Mouse (Mus musculus) c-Kit-positive CD71-positive TER-119-positive erythroid progenitor cells, embryonic 14.5 days (primary cell): ENCODE results near the gene Bbs1.
"Not testable (repeated sequence)": the region's sequence is repeated elsewhere in the genome, so short reads cannot be mapped to it uniquely, and the experiment has no call there.

ENCODE experiments used
- DNase-seq: peaks from one replicate; pipeline ENCODE4 v3.0.0-alpha.2; 2013; ENCODE audit warnings: low spot score

The Bbs1 gene

GRCm38 (mm10) chr19:4905979-4906794, at the start of gene Bbs1:
Gene Bbs1 (minus strand): TSS chr19:4906628.
- DNase-seq: peak; percentile 82

DNA sequence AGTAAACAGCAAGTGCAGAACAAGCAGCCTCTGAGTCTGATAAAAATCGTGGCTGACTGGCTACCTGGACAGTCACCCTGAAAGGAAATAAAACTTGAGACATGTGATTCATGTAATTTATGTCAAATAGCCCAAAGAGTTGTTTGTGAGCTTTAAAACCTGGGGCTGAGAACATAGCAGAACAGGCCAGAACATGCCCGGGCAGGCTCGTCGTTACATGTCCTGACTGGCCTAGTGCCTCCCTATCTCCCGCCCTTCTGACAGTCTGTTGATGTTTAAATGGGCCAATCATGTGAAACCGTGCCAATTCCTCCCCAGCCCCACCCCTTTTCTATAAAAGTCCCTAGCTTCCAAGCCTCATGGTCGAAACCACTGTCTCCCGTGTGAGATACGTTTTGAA, 42.2 kb upstream of the Bbs1 start:
- not testable (repeated sequence) for DNase-seq

DNA sequence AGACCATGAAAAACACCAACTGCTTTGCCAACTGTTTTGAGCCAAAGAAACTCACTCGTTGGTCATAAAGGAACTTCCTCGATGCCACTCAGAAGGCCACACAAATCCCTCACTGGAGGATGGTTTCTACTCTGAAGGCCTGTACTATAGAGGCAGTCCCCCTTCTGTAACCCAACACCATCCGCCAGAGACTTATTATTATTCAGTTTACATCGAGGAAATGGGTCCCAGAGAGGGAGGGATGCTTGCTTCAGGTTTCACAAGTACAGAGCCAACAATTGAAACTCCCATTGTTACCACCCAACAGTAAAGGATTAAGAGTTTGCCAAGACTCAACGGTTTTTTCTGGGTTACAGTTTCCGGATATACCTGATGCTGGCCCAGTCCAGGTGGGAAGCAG, 39.1 kb upstream of the Bbs1 start:
- DNase-seq: no peak

GRCm38 (mm10) chr19:4943253-4943588, 36.8 kb upstream of the Bbs1 start:
- DNase-seq: no peak

DNA sequence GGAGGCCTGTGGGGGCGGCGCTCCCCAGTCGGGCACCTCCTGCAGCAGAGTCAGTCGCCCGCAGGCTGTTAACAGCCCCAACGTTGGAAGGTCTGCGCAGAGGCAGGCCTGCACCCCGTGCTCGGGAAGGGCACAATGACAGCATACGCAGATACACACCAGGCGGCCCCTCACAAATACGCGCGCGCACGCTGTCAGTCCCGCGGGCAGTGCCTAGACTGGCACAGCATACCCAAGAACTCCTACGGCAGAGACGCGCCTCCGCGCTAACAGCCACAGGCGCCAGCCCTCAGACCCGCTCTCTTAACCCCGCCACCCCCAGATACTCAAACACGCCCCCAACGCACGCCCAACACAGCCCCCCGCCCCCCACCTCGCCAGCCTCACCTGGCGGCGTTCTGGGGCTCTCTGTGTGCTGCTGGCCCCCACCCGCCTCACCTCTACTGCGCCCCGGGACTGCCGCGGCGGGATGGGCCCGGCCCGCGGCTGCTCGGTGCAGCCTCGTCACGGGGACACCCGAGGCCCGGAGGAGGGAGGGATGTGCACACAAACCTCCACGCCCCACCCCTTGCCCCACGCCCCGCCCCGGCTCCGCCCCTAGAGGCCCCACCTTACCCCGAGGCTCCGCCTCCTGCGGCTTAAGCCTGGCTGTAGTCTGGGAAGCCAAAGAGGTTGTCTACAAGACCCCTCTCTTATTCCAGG, 36.3 kb upstream of the Bbs1 start, which contains the start of gene Peli3:
Gene Peli3, minus strand, starts transcription at position 577 of the 702 bp plus-strand sequence.
- DNase-seq: peak; percentile 63

DNA sequence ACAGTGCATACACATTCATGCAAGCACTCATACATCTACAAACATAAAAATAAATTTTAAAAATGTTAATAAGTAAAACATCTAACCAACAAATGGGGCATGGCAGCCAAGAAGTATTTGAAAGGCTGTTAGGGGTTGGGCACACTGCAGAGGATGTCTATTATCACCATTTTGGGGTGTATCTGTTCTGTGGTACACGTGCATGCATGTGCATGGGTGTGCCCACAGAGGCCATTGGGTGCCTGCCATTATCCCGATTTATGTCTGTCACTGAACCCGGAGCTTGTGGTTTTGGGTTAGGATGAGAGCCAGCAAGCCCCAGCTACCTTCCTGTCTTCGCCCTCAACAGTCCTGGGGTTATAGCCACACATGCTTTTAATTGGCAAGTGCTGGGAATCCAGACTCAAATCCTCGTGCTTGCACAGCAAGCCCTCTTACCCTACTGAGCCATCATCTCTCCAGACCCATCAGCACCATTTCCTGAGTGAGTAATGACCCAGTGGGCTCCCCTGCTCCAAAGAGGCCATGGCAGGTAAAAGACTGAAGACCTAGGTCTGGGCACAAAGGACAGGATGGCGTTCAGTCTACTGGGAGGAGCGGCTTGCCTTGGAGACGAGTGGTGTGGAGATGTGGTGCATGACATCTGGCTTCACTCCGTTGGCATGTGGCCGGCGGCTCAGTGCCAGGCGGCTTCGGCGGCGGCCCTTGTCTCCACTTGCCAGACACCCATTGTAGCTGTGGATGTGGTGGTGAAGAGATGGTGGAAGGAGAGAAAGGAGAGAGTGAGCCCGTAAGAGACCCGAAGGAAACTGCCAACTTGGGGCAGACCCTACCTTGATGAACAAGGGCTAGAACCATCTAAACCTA, 31.2 kb upstream of the Bbs1 start:
- no peak for DNase-seq

- DNase-seq: no peak
These were observed 30.5 kb upstream of the Bbs1 start for GRCm38 (mm10) chr19:4936896-4937295.

- no peak for DNase-seq
These were observed 22.4 kb upstream of the Bbs1 start for GRCm38 (mm10) chr19:4928781-4929180.

- peak; percentile 98 for DNase-seq
These were observed 21.6 kb upstream of the Bbs1 start, which contains the start of gene Dpp3 for GRCm38 (mm10) chr19:4927904-4928531. Gene Dpp3 (minus strand): TSS chr19:4928287.

- no peak for DNase-seq
These were observed 18.9 kb upstream of the Bbs1 start for GRCm38 (mm10) chr19:4925121-4925860.

GRCm38 (mm10) chr19:4919652-4920051, 13.2 kb upstream of the Bbs1 start:
- no peak for DNase-seq

GRCm38 (mm10) chr19:4916827-4917226, 10.4 kb upstream of the Bbs1 start:
- DNase-seq: no peak

DNA sequence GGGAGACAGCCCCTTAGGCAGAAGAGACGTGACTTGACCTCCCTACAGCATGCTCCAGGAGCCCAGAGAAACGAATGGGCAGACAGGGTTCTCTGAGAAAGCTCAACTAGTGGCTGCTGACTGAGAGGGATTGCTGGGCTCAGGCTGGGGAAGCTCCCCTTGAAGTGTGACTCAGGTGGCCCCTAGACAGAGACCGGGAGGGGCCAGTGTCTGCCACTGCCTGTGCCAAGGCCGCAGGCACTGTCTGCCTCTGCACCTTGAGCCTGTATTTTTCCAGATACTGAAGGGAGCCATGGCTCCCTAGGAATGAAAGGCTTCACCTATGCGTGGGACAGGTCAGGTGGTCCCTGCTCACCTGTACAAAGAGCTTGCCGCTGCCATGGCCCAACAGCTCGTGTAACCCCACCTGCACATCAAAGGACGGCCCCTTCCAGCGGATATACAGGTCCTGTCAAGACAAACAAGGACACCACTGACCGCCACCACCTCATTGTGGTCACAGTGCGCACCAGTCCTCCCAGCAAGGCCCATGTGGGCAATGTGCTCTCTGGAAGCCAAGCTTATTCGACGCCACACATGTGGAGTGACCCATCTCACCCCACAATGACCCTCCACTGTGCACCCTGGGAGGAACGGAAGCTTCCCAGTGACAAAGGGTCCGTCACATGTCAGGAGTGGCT, 9.6 kb upstream of the Bbs1 start:
- DNase-seq: no peak

GRCm38 (mm10) chr19:4909376-4909775, 2.9 kb upstream of the Bbs1 start:
- no peak for DNase-seq

GRCm38 (mm10) chr19:4908107-4908506, 1.7 kb upstream of the Bbs1 start:
- peak; percentile 60 for DNase-seq

- no peak for DNase-seq
These were observed 6.5 kb downstream of the Bbs1 start for GRCm38 (mm10) chr19:4899888-4900287.

DNA sequence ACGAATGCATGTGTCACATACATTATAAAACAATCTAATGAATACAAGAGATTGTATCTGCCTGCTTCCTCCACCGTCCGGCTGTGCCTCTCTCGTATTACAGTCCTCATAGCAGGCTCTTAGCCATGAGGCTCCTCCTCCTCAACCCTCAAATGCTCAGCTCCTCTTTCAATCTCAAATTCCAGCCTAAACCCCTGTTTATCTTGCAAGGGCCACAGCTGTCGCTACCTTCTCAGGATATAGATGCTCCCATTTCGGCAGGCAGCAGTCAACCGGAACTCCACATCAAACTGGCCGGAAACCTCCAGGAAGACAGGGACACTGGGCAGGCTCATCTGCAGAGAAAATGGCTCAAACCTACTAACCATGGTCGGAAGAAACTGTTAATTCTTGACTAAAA, 7.5 kb downstream of the Bbs1 start:
- DNase-seq: no peak

DNA sequence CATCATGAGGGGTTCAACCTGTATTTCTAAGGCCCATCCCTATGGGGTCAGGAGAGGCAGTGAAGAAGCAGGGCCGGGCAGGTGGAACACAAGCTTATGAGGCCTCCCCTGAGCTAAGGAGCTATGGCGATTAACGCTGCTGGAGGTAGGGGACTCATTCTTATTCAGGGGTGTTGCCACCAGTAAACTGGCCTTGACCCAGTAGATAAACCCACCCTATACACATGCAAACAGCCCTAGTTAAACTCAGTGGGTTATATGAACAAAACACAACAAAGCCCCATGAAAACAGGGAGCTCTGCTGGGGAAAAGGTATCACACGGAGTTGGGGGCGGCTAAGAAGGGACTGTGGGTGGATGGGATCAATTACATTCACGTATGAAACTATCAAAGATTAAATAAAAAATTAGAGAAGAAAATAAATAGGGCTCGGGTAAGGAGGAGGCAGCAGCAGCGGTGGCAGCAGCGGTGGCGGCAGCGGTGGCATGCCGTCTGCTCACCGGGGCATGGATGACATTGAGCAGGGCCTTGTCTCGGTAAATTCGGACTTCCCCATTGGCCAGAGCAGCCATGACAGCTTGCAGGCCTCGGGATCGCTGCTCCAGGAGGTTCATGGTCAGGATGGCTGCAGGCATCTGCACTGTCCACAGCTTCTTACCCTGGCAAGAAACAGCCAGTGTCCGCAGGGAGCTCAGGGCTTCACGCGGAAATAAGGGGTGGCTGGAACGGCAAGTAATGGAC, 9.5 kb downstream of the Bbs1 start:
- no peak for DNase-seq

GRCm38 (mm10) chr19:4891798-4892197, 14.6 kb downstream of the Bbs1 start:
- DNase-seq: peak; percentile 77

- DNase-seq: no peak
These were observed 16.6 kb downstream of the Bbs1 start for GRCm38 (mm10) chr19:4889791-4890190.
